Mouse (Mus musculus) ES-Bruce4 (cell line): Measurements from ENCODE around the gene Cdk17. TPM values are rescaled to one million over a fixed set of nuclear protein-coding genes. Genes with fewer than 3 reads are reported as not detected.

Experiments
- H3K27ac ChIP-seq: 2 replicates; pipeline ENCODE4 v1.5.1; 2012; ENCODE audit warnings: low read length, inconsistent platforms; ENCODE audit not compliant: insufficient read depth
- H3K27me3 ChIP-seq: 2 replicates; pipeline ENCODE4 v1.6.1; 2012; ENCODE audit warnings: mild to moderate bottlenecking, low read length, inconsistent platforms; ENCODE audit not compliant: control insufficient read depth, poor library complexity, insufficient read depth, severe bottlenecking
- H3K36me3 ChIP-seq: 2 replicates; pipeline ENCODE4 v1.6.1; 2012; ENCODE audit warnings: inconsistent platforms, mild to moderate bottlenecking, low read length, moderate library complexity; ENCODE audit not compliant: control insufficient read depth, poor library complexity, insufficient read depth, severe bottlenecking
- H3K4me1 ChIP-seq: one replicate; pipeline ENCODE4 v1.8.1; 2011; ENCODE audit warnings: low read length; ENCODE audit not compliant: control insufficient read depth, insufficient read depth
- H3K4me3 ChIP-seq: 2 replicates; pipeline ENCODE4 v1.5.1; 2011; ENCODE audit warnings: low read depth, mild to moderate bottlenecking, low read length
- H3K9ac ChIP-seq: 2 replicates; pipeline ENCODE4 v1.6.1; 2012; ENCODE audit warnings: low read depth, mild to moderate bottlenecking, inconsistent platforms; ENCODE audit not compliant: poor library complexity, severe bottlenecking
- H3K9me3 ChIP-seq: replicated peaks from 2 replicates; pipeline ENCODE4 v1.6.1; 2012; ENCODE audit warnings: mild to moderate bottlenecking, low read length, inconsistent platforms; ENCODE audit not compliant: control insufficient read depth, poor library complexity, insufficient read depth, severe bottlenecking
- CTCF ChIP-seq: IDR thresholded peaks from one replicate; pipeline ENCODE4 v1.8.1; 2011; ENCODE audit warnings: low read depth, low read length
- EP300 ChIP-seq: IDR thresholded peaks from 2 replicates; pipeline ENCODE4 v1.6.1; 2011; ENCODE audit warnings: low read depth, low read length; ENCODE audit not compliant: insufficient read depth
- POLR2A ChIP-seq: IDR thresholded peaks from one replicate; pipeline ENCODE4 v1.8.1; 2011; ENCODE audit warnings: low read length; ENCODE audit not compliant: insufficient read depth
- polyA plus RNA-seq: library from polyadenylated mRNA; stranded (reverse); fragments of >200 nt; gene quantifications from 2 replicates; pipeline ENCODE4 v1.2.4, GENCODE M21; 2011; ENCODE audit warnings: low read depth; ENCODE audit not compliant: missing spikeins, insufficient read depth, insufficient read length

Gene Cdk17
- polyA plus RNA-seq, 1 experiment = 44.2 TPM

- no peak overlapping the region for H3K9ac ChIP-seq
- no peaks in the 10 kb centered on the region; the same call in none of the 2 replicates for H3K36me3 ChIP-seq
- H3K4me1 ChIP-seq = peaks cover 3% of the 10 kb centered on the region
- H3K27me3 ChIP-seq = no peaks in the 10 kb centered on the region
- H3K9me3 ChIP-seq = no peaks in the 10 kb centered on the region
- H3K27ac ChIP-seq = peak overlapping the region; percentile 41; the same call in 1 of the 2 replicates
- TF ChIP-seq EP300 (no peak), POLR2A (no peak), CTCF (no peak)
- no peak overlapping the region for H3K4me3 ChIP-seq
Measured at GRCm38 (mm10) chr10:93184351-93184976, 23.8 kb downstream of the Cdk17 start.

- Histone ChIP-seq H3K27ac (peak overlapping the region; percentile 99), H3K4me3 (no peak overlapping the region; the same call in 1 of the 2 replicates), H3K4me1 (peaks cover 4% of the 10 kb centered on the region), H3K27me3 (no peaks in the 10 kb centered on the region), H3K9ac (no peak overlapping the region), H3K36me3 (no peaks in the 10 kb centered on the region; the same call in 1 of the 2 replicates), H3K9me3 (no peaks in the 10 kb centered on the region)
- TF ChIP-seq POLR2A (no peak), EP300 (peak; percentile 94), CTCF (no peak)
Measured at GRCm38 (mm10) chr10:93188440-93188999, 27.8 kb downstream of the Cdk17 start.

- H3K27ac ChIP-seq = peak overlapping the region; percentile 2; the same call in 1 of the 2 replicates
Measured at GRCm38 (mm10) chr10:93190475-93191262, 30.0 kb downstream of the Cdk17 start.

GRCm38 (mm10) chr10:93197092-93197491, 36.4 kb downstream of the Cdk17 start:
- H3K27me3 ChIP-seq = no peaks in the 10 kb centered on the region
- no peak overlapping the region for H3K27ac ChIP-seq
- H3K9ac ChIP-seq = no peak overlapping the region
- no peak for TF ChIP-seq POLR2A
- H3K4me1 ChIP-seq = peaks cover 1% of the 10 kb centered on the region
- H3K4me3 ChIP-seq = no peak overlapping the region
- H3K9me3 ChIP-seq = no peaks in the 10 kb centered on the region
- H3K36me3 ChIP-seq = no peaks in the 10 kb centered on the region; the same call in 1 of the 2 replicates

More at GRCm38 (mm10) chr10:93190475-93191262, 30.0 kb downstream of the Cdk17 start:
- no peak for TF ChIP-seq EP300
- TF ChIP-seq POLR2A = no peak
- no peak for TF ChIP-seq CTCF
- Histone ChIP-seq H3K4me1 (peaks cover 6% of the 10 kb centered on the region), H3K9ac (no peak overlapping the region), H3K4me3 (no peak overlapping the region), H3K27me3 (no peaks in the 10 kb centered on the region), H3K9me3 (no peaks in the 10 kb centered on the region), H3K36me3 (no peaks in the 10 kb centered on the region)

GRCm38 (mm10) chr10:93198958-93199357, 38.3 kb downstream of the Cdk17 start:
- TF ChIP-seq EP300 = no peak
- TF ChIP-seq CTCF = no peak
- no peak for TF ChIP-seq POLR2A
- H3K27me3 ChIP-seq = no peaks in the 10 kb centered on the region
- no peak overlapping the region for H3K9ac ChIP-seq
- H3K9me3 ChIP-seq = no peaks in the 10 kb centered on the region
- H3K4me3 ChIP-seq = no peak overlapping the region
- H3K4me1 ChIP-seq = peaks cover 1% of the 10 kb centered on the region
- H3K36me3 ChIP-seq = no peaks in the 10 kb centered on the region; the same call in 1 of the 2 replicates
- H3K27ac ChIP-seq = no peak overlapping the region
